Mouse (Mus musculus): ENCODE measurements around the gene Abtb2.

Abtb2 gene

GRCm38 (mm10) chr2:103662121-103662520, 96.0 kb downstream of the Abtb2 start:
- DNase-seq, result peak; percentile 75

DNA sequence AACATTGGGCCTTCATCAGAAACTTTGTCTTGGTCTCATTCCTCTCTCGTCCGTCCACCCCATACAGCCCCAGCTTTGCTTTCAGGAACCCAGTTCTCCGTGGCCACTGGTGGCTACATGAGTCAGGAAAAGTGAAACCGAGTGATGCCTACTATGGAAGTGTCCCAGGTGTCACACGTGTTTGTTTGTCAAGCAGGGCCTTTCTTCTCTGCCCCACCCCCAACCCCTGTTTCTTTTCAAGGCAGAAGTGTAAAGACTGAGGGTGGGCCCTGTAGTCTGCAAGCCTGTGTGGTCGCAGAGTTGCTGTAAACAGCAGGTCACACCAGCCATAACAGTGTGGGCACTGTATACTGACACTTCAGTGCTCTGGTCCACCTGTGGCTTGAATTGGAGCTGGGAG, 98.2 kb downstream of the Abtb2 start:
- peak; percentile 77 for DNase-seq

GRCm38 (mm10) chr2:103667962-103668815, 102.1 kb downstream of the Abtb2 start:
- DNase-seq, result peak; percentile 83

DNA sequence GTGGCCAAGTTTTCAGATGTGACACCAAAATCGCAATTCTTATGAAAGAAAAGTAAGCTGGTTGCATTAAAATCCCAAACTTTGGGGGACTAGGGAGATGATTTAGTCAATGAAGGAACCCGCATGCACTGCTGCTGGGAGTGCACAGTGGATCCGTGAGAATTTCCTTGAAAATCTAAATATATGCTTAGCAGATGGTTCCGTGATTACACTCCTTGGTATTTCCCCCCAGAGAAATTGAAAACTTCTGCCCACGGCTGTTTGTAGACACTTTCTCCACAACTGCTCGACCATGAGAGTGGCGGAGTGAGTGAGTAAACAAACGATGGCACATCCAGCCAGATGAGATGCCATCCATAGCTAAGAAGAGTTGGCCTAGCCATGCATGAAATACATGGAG, 102.8 kb downstream of the Abtb2 start:
- no peak for DNase-seq

GRCm38 (mm10) chr2:103669561-103669960, 103.5 kb downstream of the Abtb2 start:
- DNase-seq, result no peak

- no peak for DNase-seq
These were observed 104.2 kb downstream of the Abtb2 start for GRCm38 (mm10) chr2:103670276-103670680.

- peak; percentile 52 for DNase-seq
These were observed 106.5 kb downstream of the Abtb2 start for GRCm38 (mm10) chr2:103672573-103673119.

DNA sequence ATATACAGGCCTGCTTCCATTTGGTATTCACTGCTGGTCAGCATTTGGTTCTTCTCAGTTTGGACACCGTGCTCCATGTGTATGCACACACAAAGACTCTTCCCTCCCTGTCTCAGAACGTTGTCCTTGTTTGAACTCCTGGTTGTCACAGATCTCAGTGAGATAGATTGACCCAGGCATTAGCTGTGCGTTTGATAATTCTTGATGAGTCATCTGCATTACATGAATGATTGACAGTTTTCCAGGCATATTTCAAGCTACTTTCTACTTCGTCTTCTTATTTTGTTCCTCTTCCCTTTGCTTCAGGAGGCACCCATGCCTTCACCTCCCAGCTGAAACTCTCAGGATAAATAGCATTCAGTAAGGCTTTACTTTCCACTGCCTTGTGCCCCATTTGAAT, 107.5 kb downstream of the Abtb2 start:
- DNase-seq, result no peak

DNA sequence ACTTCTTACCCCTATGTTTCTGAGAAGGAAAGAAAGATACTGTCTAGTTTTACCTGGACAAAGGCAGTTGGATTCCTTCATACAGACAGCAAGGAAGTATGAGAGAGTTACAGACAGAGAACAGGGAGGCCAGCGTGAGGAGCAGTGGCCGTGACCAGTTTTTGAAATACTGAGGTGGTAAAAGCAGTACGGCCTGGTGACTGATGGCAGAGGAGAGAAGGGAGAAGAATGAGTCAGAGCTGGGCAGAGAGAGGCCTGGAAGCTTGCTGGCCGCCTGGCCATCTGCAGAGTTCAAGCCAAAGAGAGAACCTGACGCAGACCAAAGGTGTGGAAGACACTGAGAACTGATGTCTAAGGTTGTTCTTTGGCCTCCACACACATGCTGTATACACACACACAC, 109.3 kb downstream of the Abtb2 start:
- DNase-seq, result no peak

- DNase-seq, result no peak
These were observed 110.7 kb downstream of the Abtb2 start for GRCm38 (mm10) chr2:103676808-103677207.

DNA sequence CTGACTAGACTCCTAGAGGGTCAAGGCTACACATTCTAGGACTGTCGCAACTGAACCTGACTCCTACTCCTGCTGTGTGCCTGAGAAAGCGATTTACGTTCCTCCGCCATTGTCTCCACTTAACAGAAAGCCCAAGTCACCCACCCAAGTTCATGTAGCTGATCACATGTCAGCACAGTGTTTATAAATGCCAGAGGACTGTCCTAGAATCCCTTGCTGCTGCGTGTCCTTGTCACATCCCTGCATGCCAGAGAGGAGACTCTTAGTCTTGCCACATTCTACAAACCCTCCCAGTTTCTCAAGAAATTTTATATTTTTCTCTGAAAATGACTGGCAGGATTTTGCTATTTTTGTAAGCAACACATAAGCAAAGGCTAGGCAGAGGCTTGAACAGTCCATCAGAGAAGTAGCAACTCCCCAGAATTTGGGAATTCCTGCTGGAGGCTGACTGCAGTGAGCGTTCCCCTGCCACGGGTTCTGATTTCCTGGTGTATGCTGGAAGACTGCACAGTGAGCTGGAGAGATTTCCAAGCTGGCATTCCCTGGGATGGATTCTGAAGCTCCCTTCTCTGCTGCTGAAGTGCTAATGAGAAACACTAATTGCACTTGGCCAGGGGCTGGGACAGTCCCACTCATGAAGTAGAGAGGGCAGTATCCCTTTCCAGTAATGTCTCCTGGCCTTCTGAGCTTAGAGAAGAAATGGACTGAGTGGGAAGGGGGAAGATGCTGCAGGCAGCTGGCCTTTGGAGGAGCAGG, 111.7 kb downstream of the Abtb2 start:
- DNase-seq, result no peak

- no peak for DNase-seq
These were observed 112.3 kb downstream of the Abtb2 start for GRCm38 (mm10) chr2:103678433-103678832.

DNA sequence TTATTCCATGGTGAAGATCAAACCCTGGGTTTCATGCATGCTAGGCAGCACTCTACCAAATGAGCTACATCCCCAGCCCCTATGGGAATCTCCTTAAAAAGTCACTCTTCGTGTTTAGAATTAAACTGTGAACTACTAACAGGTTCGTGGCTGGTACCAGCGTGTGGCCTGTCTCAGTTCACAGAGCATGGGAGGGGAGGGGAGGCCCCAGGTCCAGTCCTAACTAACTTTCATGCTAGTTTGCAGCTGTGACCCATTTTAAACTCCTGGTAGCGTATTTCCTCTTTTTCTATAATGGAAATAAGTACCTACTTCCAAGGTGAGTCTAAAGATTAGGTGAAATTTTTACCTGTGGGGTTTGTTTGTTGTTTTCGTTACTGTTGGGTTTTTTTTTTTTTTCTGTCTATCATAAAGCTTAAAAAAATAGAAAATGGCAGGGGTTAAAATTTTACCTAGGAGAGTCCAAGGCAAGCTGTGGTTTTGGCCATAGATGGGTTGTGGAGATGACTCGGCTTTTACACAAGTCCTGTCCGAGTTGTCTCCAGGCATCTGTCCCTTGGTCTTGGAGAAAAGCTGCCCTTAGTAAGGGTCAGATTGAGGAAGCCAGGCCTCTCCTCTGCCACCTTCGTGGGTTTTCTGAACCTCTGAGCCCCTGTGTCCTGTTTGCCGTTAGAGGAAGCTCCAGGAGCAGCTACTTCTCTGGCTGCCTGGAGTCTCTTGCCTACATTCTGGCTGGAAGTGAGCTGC, 114.4 kb downstream of the Abtb2 start:
- DNase-seq, result peak; percentile 64

- peak; percentile 46 for DNase-seq
These were observed 115.0 kb downstream of the Abtb2 start for GRCm38 (mm10) chr2:103681149-103681548.

GRCm38 (mm10) chr2:103682261-103682722, 116.2 kb downstream of the Abtb2 start:
- DNase-seq, result peak; percentile 93

DNA sequence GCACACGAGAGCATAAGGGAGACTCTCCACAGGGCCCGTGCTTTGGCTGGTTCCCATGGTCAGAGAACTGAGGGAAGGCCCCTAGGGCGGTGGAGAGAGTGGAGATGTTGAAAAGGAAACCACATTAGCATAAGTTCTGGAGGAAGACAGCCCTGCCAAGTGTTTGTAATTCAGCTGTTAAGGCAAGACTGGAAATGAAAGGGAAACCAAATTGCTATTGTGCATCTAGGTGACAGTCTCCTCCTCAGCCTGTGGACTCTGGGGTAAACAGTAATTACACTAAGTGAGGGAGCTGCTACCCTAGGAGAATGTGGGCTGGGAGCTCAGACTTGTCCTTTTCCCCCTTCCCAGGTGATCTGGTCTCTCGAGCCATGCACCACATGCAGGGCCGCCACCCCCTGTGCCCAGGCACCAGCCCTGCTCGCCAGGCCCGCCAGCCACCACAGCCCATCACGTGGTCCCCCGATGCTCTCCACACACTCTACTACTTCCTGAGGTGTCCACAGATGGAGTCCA, 116.9 kb downstream of the Abtb2 start:
- DNase-seq, result peak; percentile 64

DNA sequence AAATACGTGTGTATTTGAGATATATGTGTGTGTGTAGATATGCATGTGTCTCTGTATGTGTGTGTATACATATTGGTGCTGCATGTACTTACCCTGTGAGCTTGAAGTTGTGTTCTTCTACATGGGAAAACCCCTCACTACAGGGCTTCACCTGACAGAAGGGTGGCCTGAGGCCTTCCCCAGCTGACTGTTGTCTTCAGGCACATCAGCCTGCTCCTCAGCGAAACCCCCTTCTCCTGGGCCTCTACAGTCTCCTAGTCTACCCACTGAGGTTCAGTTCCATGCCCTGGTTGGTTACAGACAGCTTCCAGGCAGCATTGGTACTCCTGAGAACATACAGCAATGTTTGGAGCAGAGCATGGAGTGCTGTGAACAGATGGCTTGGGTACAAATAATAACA, 118.3 kb downstream of the Abtb2 start:
- DNase-seq, result peak; percentile 53

- DNase-seq, result peak; percentile 85
These were observed 118.9 kb downstream of the Abtb2 start for GRCm38 (mm10) chr2:103684926-103685577.

DNA sequence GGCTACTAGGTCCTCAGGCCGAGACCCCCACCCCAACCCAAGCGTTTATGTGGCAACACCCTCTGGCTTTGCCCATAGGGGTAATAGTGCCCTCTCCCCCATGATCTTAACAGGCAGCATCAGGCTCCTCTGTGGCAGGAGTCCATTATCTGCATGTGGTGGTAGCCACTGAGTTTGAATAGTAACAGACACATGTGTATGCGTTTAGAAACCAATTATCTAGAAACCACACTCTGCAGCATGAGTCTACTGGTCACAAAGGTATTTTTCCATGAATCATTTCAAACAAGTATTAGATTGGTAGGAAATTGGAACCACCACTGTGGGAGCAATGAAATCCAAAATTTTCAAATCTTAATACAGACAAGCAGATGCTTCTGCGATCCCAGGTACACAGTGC, 119.5 kb downstream of the Abtb2 start:
- DNase-seq, result no peak

GRCm38 (mm10) chr2:103687143-103687542, 121.0 kb downstream of the Abtb2 start:
- DNase-seq, result peak; percentile 42

- no peak for DNase-seq
These were observed 121.8 kb downstream of the Abtb2 start for GRCm38 (mm10) chr2:103687888-103688287.

DNA sequence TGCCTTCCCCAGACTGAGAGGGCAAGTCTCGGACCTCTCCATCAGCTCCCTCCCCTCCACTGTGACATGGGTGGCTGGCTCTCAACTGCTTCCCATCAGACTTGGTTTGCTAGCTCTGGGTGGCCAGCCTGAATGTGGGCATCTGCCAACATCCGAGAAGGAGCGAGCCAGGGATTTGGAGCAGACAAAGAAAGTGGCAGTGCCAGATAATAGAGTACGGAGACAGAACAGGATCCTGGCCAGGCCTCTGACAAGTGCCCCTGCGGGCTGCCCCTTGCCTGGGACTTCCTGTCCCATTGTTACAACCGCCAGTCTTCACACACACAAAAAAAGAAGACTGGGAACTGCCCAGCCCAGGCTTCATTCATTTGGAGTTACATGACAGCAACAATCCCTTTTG, 124.3 kb downstream of the Abtb2 start:
- DNase-seq, result no peak

All from thymus, postnatal 14 days (tissue).